In genomic region chr3:39609937-39610336, GRCm38 (mm10) we compare ENCODE assay signal across 17 mouse cellular contexts.
DNase-seq lines count a peak whose midpoint lies in the region; ATAC-seq and TF ChIP-seq lines count a peak whose summit lies in the region.
"Had no signal": no experiment of that assay in that cellular context is flagged by ENCODE, and none has a peak within 500 bp of the region (broad histone marks: within the 10 kb centered on the region; RNA-seq: fewer than 3 reads in every experiment).

No protein-coding gene starts in this region.

- no peak overlapping the region for H3K9ac ChIP-seq in midbrain, postnatal 0 days (replicated peaks; ENCODE audit: low read length, poor library complexity, severe bottlenecking)
- no peak overlapping the region for H3K9ac ChIP-seq in midbrain, embryonic 15.5 days
- no peak overlapping the region for H3K9ac ChIP-seq in neural tube, embryonic 14.5 days (replicated peaks; ENCODE audit: low read depth, low read length)
- H3K9ac ChIP-seq: limb, embryonic 13.5 days; liver, postnatal 0 days had no signal

- no peak for TF ChIP-seq CTCF in midbrain, postnatal 0 days (IDR thresholded peaks at IDR 0.05)

- no peaks in the 10 kb centered on the region for H3K9me3 ChIP-seq in midbrain, postnatal 0 days (ENCODE audit: low read length)
- no peaks in the 10 kb centered on the region for H3K9me3 ChIP-seq in midbrain, embryonic 15.5 days
- H3K9me3 ChIP-seq in neural tube, embryonic 14.5 days (ENCODE audit: control insufficient read depth, low read length): no peaks in the 10 kb centered on the region
- H3K9me3 ChIP-seq: limb, embryonic 13.5 days had no signal

- no peak overlapping the region for H3K4me2 ChIP-seq in midbrain, postnatal 0 days (ENCODE audit: low read depth, low read length, poor library complexity, severe bottlenecking)
- H3K4me2 ChIP-seq in midbrain, embryonic 15.5 days: no peak overlapping the region
- no peak overlapping the region for H3K4me2 ChIP-seq in neural tube, embryonic 14.5 days (ENCODE audit: low read depth, low read length)
- H3K4me2 ChIP-seq: limb, embryonic 13.5 days had no signal

- WGBS in midbrain, postnatal 0 days: 77% methylated on average over 3 of the region's 3 CpGs
- 69% methylated on average over 3 of the region's 3 CpGs for WGBS in midbrain, embryonic 15.5 days
- WGBS in neural tube, embryonic 14.5 days: 26% methylated on average over 3 of the region's 3 CpGs

- no peaks in the 10 kb centered on the region for H3K27me3 ChIP-seq in midbrain, postnatal 0 days (ENCODE audit: insufficient read depth, low read length)
- no peaks in the 10 kb centered on the region for H3K27me3 ChIP-seq in midbrain, embryonic 15.5 days (replicated peaks)
- H3K27me3 ChIP-seq in neural tube, embryonic 14.5 days (ENCODE audit: control insufficient read depth, insufficient read depth, low read length): no peaks in the 10 kb centered on the region
- H3K27me3 ChIP-seq: limb, embryonic 13.5 days had no signal

- DNase-seq in embryo, embryonic 10 days (ENCODE audit: low spot score): peak; percentile 14
- no peak for DNase-seq in embryo, embryonic 9.5 days (ENCODE audit: extremely low spot score)
- DNase-seq in midbrain, postnatal 0 days (ENCODE audit: low spot score): peak; percentile 51
- peak; percentile 18 for DNase-seq in layer of hippocampus, adult 9-10 months (ENCODE audit: low spot score)
- no peak for DNase-seq in heart, adult 18-20 months
- DNase-seq in c-Kit-positive CD71-positive TER-119-positive erythroid progenitor cells, embryonic 14.5 days (ENCODE audit: low spot score): no peak
- DNase-seq: cerebellum, adult 11-12 months; gastrocnemius, postnatal 36 days; liver, postnatal 0 days; thymus, postnatal 36 days had no signal

- no peaks in the 10 kb centered on the region for H3K36me3 ChIP-seq in midbrain, postnatal 0 days (ENCODE audit: insufficient read depth, low read length)
- no peaks in the 10 kb centered on the region for H3K36me3 ChIP-seq in midbrain, embryonic 15.5 days (replicated peaks)
- H3K36me3 ChIP-seq in neural tube, embryonic 14.5 days (ENCODE audit: control insufficient read depth, insufficient read depth, low read length): no peaks in the 10 kb centered on the region
- H3K36me3 ChIP-seq: limb, embryonic 13.5 days had no signal

- no peak overlapping the region for H3K4me3 ChIP-seq in midbrain, postnatal 0 days (ENCODE audit: low read depth, low read length)
- no peak overlapping the region for H3K4me3 ChIP-seq in midbrain, embryonic 15.5 days
- H3K4me3 ChIP-seq in neural tube, embryonic 14.5 days (ENCODE audit: low read depth, low read length): no peak overlapping the region
- H3K4me3 ChIP-seq: limb, embryonic 13.5 days; myocyte had no signal

- H3K27ac ChIP-seq in midbrain, postnatal 0 days (ENCODE audit: low read depth, low read length): no peak overlapping the region
- H3K27ac ChIP-seq in midbrain, embryonic 15.5 days: no peak overlapping the region
- H3K27ac ChIP-seq in neural tube, embryonic 14.5 days (ENCODE audit: low read depth, low read length): no peak overlapping the region
- H3K27ac ChIP-seq: kidney, postnatal 0 days; limb, embryonic 13.5 days; macrophage; stomach, postnatal 0 days had no signal

- no peak for ATAC-seq in midbrain, postnatal 0 days (ENCODE audit: low FRiP score)
- no peak for ATAC-seq in midbrain, embryonic 15.5 days (replicated peaks)
- peak; percentile 81 for ATAC-seq in neural tube, embryonic 14.5 days (ENCODE audit: low read depth)
- ATAC-seq: liver, postnatal 0 days had no signal

- no peaks in the 10 kb centered on the region for H3K4me1 ChIP-seq in midbrain, postnatal 0 days (ENCODE audit: insufficient read depth, low read length)
- H3K4me1 ChIP-seq in midbrain, embryonic 15.5 days: no peaks in the 10 kb centered on the region
- peaks cover 4% of the 10 kb centered on the region; the same call in 1 of the 2 replicates for H3K4me1 ChIP-seq in neural tube, embryonic 14.5 days (ENCODE audit: control insufficient read depth, insufficient read depth, low read length)

Comparison
In these comparisons a context has a peak if more than half of its experiments do, and no peak if none do; other contexts are left out.
1. DNase-seq: peak in embryo, embryonic 10 days (single experiment), midbrain, postnatal 0 days (single experiment) and layer of hippocampus, adult 9-10 months (single experiment); none in embryo, embryonic 9.5 days (single experiment), heart, adult 18-20 months (0 of 2) and c-Kit-positive CD71-positive TER-119-positive erythroid progenitor cells, embryonic 14.5 days (single experiment).